Mouse (Mus musculus): ENCODE data around the gene Ccdc69. TPM values are rescaled to one million over a fixed set of nuclear protein-coding genes. Genes with fewer than 3 reads are reported as not detected.

Gene Ccdc69
- 0.23 and 0.88 TPM in 2 replicates for polyA plus RNA-seq (2014; fragmentation: Nextera tagmentation; extraction: Ambion mirVana)

- H3K36me3 ChIP-seq (ENCODE audit: control insufficient read depth, insufficient read depth, low read length): no peaks in the 10 kb centered on the region
- no peaks in the 10 kb centered on the region for H3K9me3 ChIP-seq (ENCODE audit: control insufficient read depth, low read length)
- no peak within 1 kb of the TSS for H3K27ac ChIP-seq (replicated peaks; ENCODE audit: low read depth, low read length)
- under 1% methylated on average over 49 of the region's 50 CpGs for WGBS
- peaks cover 7% of the 10 kb centered on the region; the same call in 1 of the 2 replicates for H3K4me1 ChIP-seq (ENCODE audit: control insufficient read depth, insufficient read depth, low read length)
- ATAC-seq (ENCODE audit: insufficient number of reproducible peaks, low FRiP score, low TSS enrichment, low read depth) (peak; percentile 63; the same call in 1 of the 2 replicates), DNase-seq (ENCODE audit: low spot score) (peak; percentile 65)
- H3K4me3 ChIP-seq (ENCODE audit: low read depth, low read length): peak within 1 kb of the TSS; percentile 39
- H3K9ac ChIP-seq (ENCODE audit: low read length): peak within 1 kb of the TSS; percentile 41
- peaks cover 7% of the 10 kb centered on the region; the same call in 1 of the 2 replicates for H3K27me3 ChIP-seq (ENCODE audit: control insufficient read depth, insufficient read depth, low read length)
- peak within 1 kb of the TSS; percentile 96 for H3K4me2 ChIP-seq (ENCODE audit: low read depth, severe bottlenecking)
Observed at GRCm38 (mm10) chr11:55077331-55078231, at the start of gene Ccdc69. TSS of gene Ccdc69 (minus strand) at chr11:55078131.

GRCm38 (mm10) chr11:55126663-55127062 lies 48.7 kb upstream of the Ccdc69 start:
- no peak for ATAC-seq (ENCODE audit: insufficient number of reproducible peaks, low FRiP score, low TSS enrichment, low read depth)
- Histone ChIP-seq H3K4me2 (ENCODE audit: low read depth, severe bottlenecking) (no peak overlapping the region), H3K4me3 (ENCODE audit: low read depth, low read length) (no peak overlapping the region), H3K4me1 (ENCODE audit: control insufficient read depth, insufficient read depth, low read length) (no peaks in the 10 kb centered on the region), H3K27ac (replicated peaks; ENCODE audit: low read depth, low read length) (no peak overlapping the region), H3K9me3 (ENCODE audit: control insufficient read depth, low read length) (no peaks in the 10 kb centered on the region), H3K36me3 (ENCODE audit: control insufficient read depth, insufficient read depth, low read length) (no peaks in the 10 kb centered on the region), H3K9ac (ENCODE audit: low read length) (no peak overlapping the region), H3K27me3 (ENCODE audit: control insufficient read depth, insufficient read depth, low read length) (no peaks in the 10 kb centered on the region)
- no peak for DNase-seq (ENCODE audit: low spot score)
- 89% methylated on average over 3 of the region's 3 CpGs for WGBS

GRCm38 (mm10) chr11:55121430-55121829 lies 43.5 kb upstream of the Ccdc69 start:
- no peak for ATAC-seq (ENCODE audit: insufficient number of reproducible peaks, low FRiP score, low TSS enrichment, low read depth)
- Histone ChIP-seq H3K27ac (replicated peaks; ENCODE audit: low read depth, low read length) (no peak overlapping the region), H3K9me3 (ENCODE audit: control insufficient read depth, low read length) (no peaks in the 10 kb centered on the region), H3K9ac (ENCODE audit: low read length) (no peak overlapping the region), H3K4me3 (ENCODE audit: low read depth, low read length) (no peak overlapping the region), H3K4me2 (ENCODE audit: low read depth, severe bottlenecking) (no peak overlapping the region), H3K36me3 (ENCODE audit: control insufficient read depth, insufficient read depth, low read length) (no peaks in the 10 kb centered on the region), H3K27me3 (ENCODE audit: control insufficient read depth, insufficient read depth, low read length) (no peaks in the 10 kb centered on the region), H3K4me1 (ENCODE audit: control insufficient read depth, insufficient read depth, low read length) (no peaks in the 10 kb centered on the region)
- DNase-seq (ENCODE audit: low spot score): no peak
- WGBS: 86% methylated on average over 1 of the region's 1 CpGs

GRCm38 (mm10) chr11:55120821-55121271 lies 42.9 kb upstream of the Ccdc69 start:
- no peak for DNase-seq (ENCODE audit: low spot score)
- H3K9me3 ChIP-seq (ENCODE audit: control insufficient read depth, low read length): no peaks in the 10 kb centered on the region
- no peaks in the 10 kb centered on the region for H3K4me1 ChIP-seq (ENCODE audit: control insufficient read depth, insufficient read depth, low read length)
- H3K9ac ChIP-seq (ENCODE audit: low read length): no peak overlapping the region
- no peak overlapping the region for H3K27ac ChIP-seq (replicated peaks; ENCODE audit: low read depth, low read length)
- H3K4me2 ChIP-seq (ENCODE audit: low read depth, severe bottlenecking): no peak overlapping the region
- H3K27me3 ChIP-seq (ENCODE audit: control insufficient read depth, insufficient read depth, low read length): no peaks in the 10 kb centered on the region
- no peak for ATAC-seq (ENCODE audit: insufficient number of reproducible peaks, low FRiP score, low TSS enrichment, low read depth)
- no peak overlapping the region for H3K4me3 ChIP-seq (ENCODE audit: low read depth, low read length)
- H3K36me3 ChIP-seq (ENCODE audit: control insufficient read depth, insufficient read depth, low read length): no peaks in the 10 kb centered on the region
- WGBS: 83% methylated on average over 8 of the region's 8 CpGs

- Histone ChIP-seq H3K4me1 (ENCODE audit: control insufficient read depth, insufficient read depth, low read length) (no peaks in the 10 kb centered on the region), H3K36me3 (ENCODE audit: control insufficient read depth, insufficient read depth, low read length) (no peaks in the 10 kb centered on the region), H3K4me2 (ENCODE audit: low read depth, severe bottlenecking) (no peak overlapping the region), H3K9ac (ENCODE audit: low read length) (no peak overlapping the region), H3K4me3 (ENCODE audit: low read depth, low read length) (no peak overlapping the region), H3K9me3 (ENCODE audit: control insufficient read depth, low read length) (no peaks in the 10 kb centered on the region), H3K27ac (replicated peaks; ENCODE audit: low read depth, low read length) (no peak overlapping the region), H3K27me3 (ENCODE audit: control insufficient read depth, insufficient read depth, low read length) (no peaks in the 10 kb centered on the region)
- ATAC-seq (ENCODE audit: insufficient number of reproducible peaks, low FRiP score, low TSS enrichment, low read depth) (no peak), DNase-seq (ENCODE audit: low spot score) (no peak)
Observed at GRCm38 (mm10) chr11:55120279-55120678, 42.3 kb upstream of the Ccdc69 start.

- no peak overlapping the region for H3K4me2 ChIP-seq (ENCODE audit: low read depth, severe bottlenecking)
Observed at GRCm38 (mm10) chr11:55117031-55117430, 39.1 kb upstream of the Ccdc69 start.

GRCm38 (mm10) chr11:55116004-55116403 lies 38.1 kb upstream of the Ccdc69 start:
- no peak overlapping the region for H3K27ac ChIP-seq (replicated peaks; ENCODE audit: low read depth, low read length)
- H3K36me3 ChIP-seq (ENCODE audit: control insufficient read depth, insufficient read depth, low read length): no peaks in the 10 kb centered on the region
- no peak overlapping the region for H3K4me3 ChIP-seq (ENCODE audit: low read depth, low read length)
- WGBS: 93% methylated on average over 3 of the region's 3 CpGs
- DNase-seq (ENCODE audit: low spot score) (no peak), ATAC-seq (ENCODE audit: insufficient number of reproducible peaks, low FRiP score, low TSS enrichment, low read depth) (no peak)
- no peak overlapping the region for H3K4me2 ChIP-seq (ENCODE audit: low read depth, severe bottlenecking)
- no peaks in the 10 kb centered on the region for H3K4me1 ChIP-seq (ENCODE audit: control insufficient read depth, insufficient read depth, low read length)
- no peak overlapping the region for H3K9ac ChIP-seq (ENCODE audit: low read length)
- no peaks in the 10 kb centered on the region for H3K9me3 ChIP-seq (ENCODE audit: control insufficient read depth, low read length)
- no peaks in the 10 kb centered on the region for H3K27me3 ChIP-seq (ENCODE audit: control insufficient read depth, insufficient read depth, low read length)

More at GRCm38 (mm10) chr11:55117031-55117430, 39.1 kb upstream of the Ccdc69 start:
- ATAC-seq (ENCODE audit: insufficient number of reproducible peaks, low FRiP score, low TSS enrichment, low read depth) (no peak), DNase-seq (ENCODE audit: low spot score) (no peak)
- Histone ChIP-seq H3K9ac (ENCODE audit: low read length) (no peak overlapping the region), H3K4me3 (ENCODE audit: low read depth, low read length) (no peak overlapping the region), H3K27me3 (ENCODE audit: control insufficient read depth, insufficient read depth, low read length) (no peaks in the 10 kb centered on the region), H3K27ac (replicated peaks; ENCODE audit: low read depth, low read length) (no peak overlapping the region), H3K4me1 (ENCODE audit: control insufficient read depth, insufficient read depth, low read length) (no peaks in the 10 kb centered on the region), H3K9me3 (ENCODE audit: control insufficient read depth, low read length) (no peaks in the 10 kb centered on the region), H3K36me3 (ENCODE audit: control insufficient read depth, insufficient read depth, low read length) (no peaks in the 10 kb centered on the region)
- WGBS: 87% methylated on average over 2 of the region's 2 CpGs

- no peak overlapping the region for H3K9ac ChIP-seq (ENCODE audit: low read length)
- H3K4me2 ChIP-seq (ENCODE audit: low read depth, severe bottlenecking): no peak overlapping the region
- H3K4me3 ChIP-seq (ENCODE audit: low read depth, low read length): no peak overlapping the region
- H3K4me1 ChIP-seq (ENCODE audit: control insufficient read depth, insufficient read depth, low read length): no peaks in the 10 kb centered on the region
- H3K27ac ChIP-seq (replicated peaks; ENCODE audit: low read depth, low read length): no peak overlapping the region
- no peaks in the 10 kb centered on the region for H3K9me3 ChIP-seq (ENCODE audit: control insufficient read depth, low read length)
- ATAC-seq (ENCODE audit: insufficient number of reproducible peaks, low FRiP score, low TSS enrichment, low read depth) (no peak), DNase-seq (ENCODE audit: low spot score) (no peak)
- WGBS: 84% methylated on average over 2 of the region's 2 CpGs
- no peaks in the 10 kb centered on the region for H3K36me3 ChIP-seq (ENCODE audit: control insufficient read depth, insufficient read depth, low read length)
- H3K27me3 ChIP-seq (ENCODE audit: control insufficient read depth, insufficient read depth, low read length): no peaks in the 10 kb centered on the region
Observed at GRCm38 (mm10) chr11:55114291-55114690, 36.4 kb upstream of the Ccdc69 start.
